10 mouse cellular contexts compared by ENCODE assay signal in genomic region chr17:49738351-49738750, GRCm38 (mm10).
DNase-seq lines count a peak whose midpoint lies in the region; ATAC-seq lines count a peak whose summit lies in the region.
"Had no signal": no experiment of that assay in that cellular context is flagged by ENCODE, and none has a peak within 500 bp of the region (broad histone marks: within the 10 kb centered on the region; RNA-seq: fewer than 3 reads in every experiment).

No protein-coding gene starts in this region.

- H3K27ac ChIP-seq in heart, embryonic 16.5 days (ENCODE audit: low read length): peak overlapping the region; percentile 47
- no peak overlapping the region for H3K27ac ChIP-seq in stomach, embryonic 16.5 days (ENCODE audit: low read length)
- H3K27ac ChIP-seq: liver, embryonic 14.5 days had no signal

- WGBS in heart, embryonic 16.5 days: 34% methylated on average over 11 of the region's 11 CpGs
- 48% methylated on average over 11 of the region's 11 CpGs for WGBS in stomach, embryonic 16.5 days

- ATAC-seq in heart, embryonic 16.5 days (replicated peaks; ENCODE audit: extremely low read depth, insufficient read depth, low FRiP score): peak; percentile 64
- ATAC-seq in stomach, embryonic 16.5 days (ENCODE audit: insufficient read depth, low FRiP score): peak; percentile 33; the same call in 1 of the 2 replicates

- no peaks in the 10 kb centered on the region for H3K27me3 ChIP-seq in heart, embryonic 16.5 days (ENCODE audit: control insufficient read depth, insufficient read depth, low read length)
- no peaks in the 10 kb centered on the region for H3K27me3 ChIP-seq in stomach, embryonic 16.5 days (ENCODE audit: control insufficient read depth, insufficient read depth, low read length)

- no peak overlapping the region for H3K4me3 ChIP-seq in heart, embryonic 16.5 days (ENCODE audit: low read length)
- H3K4me3 ChIP-seq in stomach, embryonic 16.5 days (replicated peaks; ENCODE audit: low read length): no peak overlapping the region

- DNase-seq in adrenal gland, postnatal 10 days: peak; percentile 61
- DNase-seq in adrenal gland, postnatal 4 days (ENCODE audit: low spot score in 2 of 2): no peak
- peak; percentile 28 for DNase-seq in left cerebral cortex, postnatal 4 days
- no peak for DNase-seq in left cerebral cortex, adult 11 months (ENCODE audit: low spot score)
- DNase-seq in layer of hippocampus, adult 9-11 months: no peak
- DNase-seq in left cerebral cortex, postnatal 36 days (ENCODE audit: low spot score in 2 of 2): no peak
- DNase-seq: right cerebral cortex, postnatal 25 days had no signal

- peaks cover 19% of the 10 kb centered on the region for H3K4me1 ChIP-seq in heart, embryonic 16.5 days (ENCODE audit: control insufficient read depth, insufficient read depth, low read length)
- H3K4me1 ChIP-seq in stomach, embryonic 16.5 days (ENCODE audit: control insufficient read depth, insufficient read depth, low read length): peaks cover 10% of the 10 kb centered on the region

- H3K4me2 ChIP-seq in heart, embryonic 16.5 days (ENCODE audit: low read depth, low read length): no peak overlapping the region
- H3K4me2 ChIP-seq in stomach, embryonic 16.5 days (ENCODE audit: low read depth, low read length): no peak overlapping the region

- no peak overlapping the region for H3K9ac ChIP-seq in heart, embryonic 16.5 days (ENCODE audit: low read length)
- H3K9ac ChIP-seq in stomach, embryonic 16.5 days (ENCODE audit: low read length): no peak overlapping the region
- H3K9ac ChIP-seq: liver, embryonic 14.5 days had no signal

- no peaks in the 10 kb centered on the region for H3K36me3 ChIP-seq in heart, embryonic 16.5 days (ENCODE audit: control insufficient read depth, insufficient read depth)
- H3K36me3 ChIP-seq in stomach, embryonic 16.5 days (ENCODE audit: control insufficient read depth, insufficient read depth, low read length): no peaks in the 10 kb centered on the region

- intact Hi-C loops in left cerebral cortex, postnatal 4 days (cut with DNase I): no loop called here
- intact Hi-C loops in left cerebral cortex, postnatal 36 days (cut with DNase I): no loop called here

- no peaks in the 10 kb centered on the region; the same call in 1 of the 2 replicates for H3K9me3 ChIP-seq in heart, embryonic 16.5 days (replicated peaks; ENCODE audit: control insufficient read depth, low read length)
- H3K9me3 ChIP-seq in stomach, embryonic 16.5 days (replicated peaks; ENCODE audit: control insufficient read depth, low read length): no peaks in the 10 kb centered on the region

Comparison
In these comparisons a context has a peak if more than half of its experiments do, and no peak if none do; other contexts are left out.
1. DNase-seq: peak in adrenal gland, postnatal 10 days (single experiment) and left cerebral cortex, postnatal 4 days (single experiment); none in adrenal gland, postnatal 4 days (0 of 2), left cerebral cortex, adult 11 months (single experiment), layer of hippocampus, adult 9-11 months (single experiment) and left cerebral cortex, postnatal 36 days (0 of 2).